Mouse (Mus musculus) stomach, embryonic 14.5 days (tissue): ENCODE measurements around the gene Gse1. TPM values are rescaled to one million over a fixed set of nuclear protein-coding genes. Genes with fewer than 3 reads are reported as not detected.

ENCODE experiments used
- ATAC-seq: fragments of 200-750 bp; cut with Nextera tagmentation; 2 replicates; pipeline ENCODE4 v1.8.0; 2017; ENCODE audit warnings: low read depth, moderate TSS enrichment; ENCODE audit not compliant: insufficient number of reproducible peaks, insufficient read depth, low FRiP score
- H3K27ac ChIP-seq: fragments of 300-500 bp; sonication (generic); 2 replicates; pipeline ENCODE4 v1.5.1; 2014; ENCODE audit warnings: mild to moderate bottlenecking, low read length, moderate library complexity, mixed read lengths
- H3K27me3 ChIP-seq: fragments of 300-500 bp; sonication (generic); 2 replicates; pipeline ENCODE4 v1.6.1; 2014; ENCODE audit warnings: low read length, control low read depth, mixed read lengths; ENCODE audit not compliant: control insufficient read depth, insufficient read depth
- H3K36me3 ChIP-seq: fragments of 300-500 bp; sonication (generic); 2 replicates; pipeline ENCODE4 v1.6.1; 2014; ENCODE audit warnings: mild to moderate bottlenecking, control low read depth, low read length, moderate library complexity, mixed read lengths; ENCODE audit not compliant: control insufficient read depth, insufficient read depth
- H3K4me1 ChIP-seq: fragments of 300-500 bp; sonication (generic); 2 replicates; pipeline ENCODE4 v1.6.1; 2014; ENCODE audit warnings: low read length, control low read depth, mixed read lengths; ENCODE audit not compliant: control insufficient read depth, insufficient read depth
- H3K4me2 ChIP-seq: fragments of 300-500 bp; sonication (generic); replicated peaks from 2 replicates; pipeline ENCODE4 v1.6.1; 2014; ENCODE audit warnings: low read depth, low read length, control low read depth
- H3K4me3 ChIP-seq: fragments of 300-500 bp; sonication (generic); 2 replicates; pipeline ENCODE4 v1.5.1; 2014; ENCODE audit warnings: low read depth, low read length, control low read depth
- H3K9ac ChIP-seq: fragments of 300-500 bp; sonication (generic); replicated peaks from 2 replicates; pipeline ENCODE4 v1.6.1; 2014; ENCODE audit warnings: low read depth, mild to moderate bottlenecking, control low read depth, low read length, moderate library complexity, mixed read lengths
- H3K9me3 ChIP-seq: fragments of 300-500 bp; sonication (generic); 2 replicates; pipeline ENCODE4 v1.6.1; 2016; ENCODE audit warnings: low read depth, low read length, control low read depth; ENCODE audit not compliant: control insufficient read depth
- WGBS: fragments of 180-500 bp; shearing (Covaris S2); extraction: QIAGEN DNeasy Blood & Tissue Kit; methylation state at CpG from one replicate; pipeline ENCODE4 v1.1.7; 2014; 5-methylcytosine and 5-hydroxymethylcytosine counted together
- polyA plus RNA-seq: library from polyadenylated mRNA; unstranded; fragments of >200 nt; fragmentation: Nextera tagmentation; extraction: Ambion mirVana; gene quantifications from 2 replicates; pipeline ENCODE4 v1.2.1, GENCODE M21; 2014

Gene Gse1
- polyA plus RNA-seq, 1 experiment from 2014 or later, result 11.1 TPM

- peaks cover 51% of the 10 kb centered on the region for H3K36me3 ChIP-seq
- ATAC-seq, result no peak
- H3K4me3 ChIP-seq, result no peak overlapping the region
- no peaks in the 10 kb centered on the region for H3K9me3 ChIP-seq
- no peaks in the 10 kb centered on the region for H3K27me3 ChIP-seq
- H3K9ac ChIP-seq, result no peak overlapping the region
- 96% methylated on average over 17 of the region's 17 CpGs for WGBS
- no peak overlapping the region for H3K4me2 ChIP-seq
- H3K4me1 ChIP-seq, result peaks cover 28% of the 10 kb centered on the region
- H3K27ac ChIP-seq, result no peak overlapping the region
These were observed 339.5 kb downstream of the Gse1 start for GRCm38 (mm10) chr8:120567731-120568130.

DNA sequence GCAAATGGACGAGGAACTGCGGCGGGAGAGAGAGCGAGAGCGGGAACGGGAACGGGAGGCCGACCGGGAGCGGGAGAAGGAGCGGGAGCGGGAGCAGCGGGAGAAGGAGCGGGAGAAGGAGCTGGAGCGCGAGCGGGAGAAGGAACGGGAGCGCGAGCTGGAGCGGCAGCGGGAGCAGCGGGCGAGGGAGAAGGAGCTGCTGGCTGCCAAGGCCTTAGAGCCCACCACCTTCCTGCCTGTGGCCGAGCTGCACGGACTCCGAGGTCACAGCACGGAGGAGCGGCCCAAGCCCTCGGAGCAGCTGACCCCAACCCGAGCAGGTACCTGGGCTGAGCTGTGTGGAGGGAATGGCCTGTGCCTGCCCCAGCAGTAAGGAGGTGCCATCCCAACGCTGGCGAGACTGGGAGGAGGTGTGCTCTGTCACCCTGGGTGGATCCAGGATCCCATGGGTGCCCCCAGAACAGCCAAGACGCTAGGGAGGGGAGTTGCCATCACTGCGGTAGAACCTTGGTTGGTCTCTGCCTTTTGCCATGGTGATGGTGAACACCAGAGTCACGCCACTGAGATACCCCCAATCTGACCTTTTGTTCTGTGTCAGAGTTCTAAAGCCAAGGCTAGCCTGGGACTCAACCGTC lies 340.0 kb downstream of the Gse1 start:
- WGBS, result 93% methylated on average over 37 of the region's 37 CpGs
- Histone ChIP-seq H3K27me3 (no peaks in the 10 kb centered on the region), H3K4me3 (no peak overlapping the region), H3K9ac (no peak overlapping the region), H3K9me3 (no peaks in the 10 kb centered on the region), H3K36me3 (peaks cover 56% of the 10 kb centered on the region), H3K27ac (no peak overlapping the region), H3K4me1 (peaks cover 23% of the 10 kb centered on the region), H3K4me2 (no peak overlapping the region)
- ATAC-seq, result no peak

GRCm38 (mm10) chr8:120569123-120569522 lies 340.9 kb downstream of the Gse1 start:
- Histone ChIP-seq H3K27me3 (no peaks in the 10 kb centered on the region), H3K9ac (no peak overlapping the region), H3K27ac (no peak overlapping the region), H3K4me1 (peaks cover 14% of the 10 kb centered on the region), H3K4me3 (no peak overlapping the region), H3K36me3 (peaks cover 64% of the 10 kb centered on the region), H3K9me3 (no peaks in the 10 kb centered on the region), H3K4me2 (no peak overlapping the region)
- WGBS, result 92% methylated on average over 17 of the region's 17 CpGs
- no peak for ATAC-seq

- no peak for ATAC-seq
- WGBS, result 53% methylated on average over 13 of the region's 13 CpGs
- H3K4me3 ChIP-seq, result no peak overlapping the region
These were observed 341.9 kb downstream of the Gse1 start for GRCm38 (mm10) chr8:120569939-120570715.

DNA sequence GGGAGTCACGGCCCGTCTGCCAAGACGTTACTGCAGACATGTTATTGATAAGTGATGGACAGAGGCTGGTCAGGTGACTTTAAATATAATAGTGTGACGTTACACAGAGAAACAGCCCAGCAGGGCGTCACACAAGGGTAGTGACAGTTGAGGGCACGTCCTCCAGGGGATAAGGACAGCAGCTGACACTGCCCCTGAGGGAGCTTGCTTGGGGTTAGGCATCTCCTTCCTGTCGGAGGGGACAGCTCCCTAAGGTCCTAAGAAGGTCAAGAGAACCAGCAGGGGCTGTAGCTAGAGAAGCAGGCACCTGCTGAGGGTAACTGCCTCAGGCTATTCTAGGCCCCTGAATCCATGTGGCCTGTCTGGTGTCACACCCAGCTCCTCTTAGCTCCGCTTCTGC lies 343.3 kb downstream of the Gse1 start:
- no peaks in the 10 kb centered on the region for H3K27me3 ChIP-seq
- no peak overlapping the region for H3K4me3 ChIP-seq
- no peak for ATAC-seq
- H3K9ac ChIP-seq, result no peak overlapping the region
- H3K27ac ChIP-seq, result no peak overlapping the region
- no peaks in the 10 kb centered on the region for H3K9me3 ChIP-seq
- H3K36me3 ChIP-seq, result peaks cover 84% of the 10 kb centered on the region
- WGBS, result 87% methylated on average over 8 of the region's 8 CpGs
- H3K4me1 ChIP-seq, result 0 out of 2 replicates have a peak, but pooled peaks cover 2% of the 10 kb centered on the region
- H3K4me2 ChIP-seq, result no peak overlapping the region

More at GRCm38 (mm10) chr8:120569939-120570715, 341.9 kb downstream of the Gse1 start:
- no peak overlapping the region for H3K27ac ChIP-seq
- H3K27me3 ChIP-seq, result no peaks in the 10 kb centered on the region
- H3K9me3 ChIP-seq, result no peaks in the 10 kb centered on the region
- H3K9ac ChIP-seq, result no peak overlapping the region
- H3K4me1 ChIP-seq, result peaks cover 7% of the 10 kb centered on the region
- peaks cover 74% of the 10 kb centered on the region for H3K36me3 ChIP-seq
- no peak overlapping the region for H3K4me2 ChIP-seq

DNA sequence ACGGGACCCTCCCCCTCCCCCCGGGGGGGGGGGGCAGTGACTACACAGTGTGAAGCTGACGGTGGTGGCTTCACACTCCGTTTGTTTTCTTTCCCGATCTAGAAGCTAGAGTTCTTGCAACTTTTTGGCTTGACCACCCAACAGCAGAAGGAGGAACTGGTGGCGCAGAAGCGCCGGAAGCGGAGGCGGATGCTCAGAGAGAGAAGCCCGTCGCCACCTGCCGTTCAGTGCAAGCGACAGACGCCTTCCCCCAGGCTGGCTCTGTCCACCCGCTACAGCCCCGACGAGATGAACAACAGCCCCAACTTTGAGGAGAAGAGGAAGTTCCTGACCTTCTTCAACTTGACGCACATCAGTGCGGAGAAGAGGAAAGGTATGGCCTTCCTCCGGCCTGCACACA lies 344.3 kb downstream of the Gse1 start:
- ATAC-seq, result no peak
- Histone ChIP-seq H3K36me3 (peaks cover 84% of the 10 kb centered on the region), H3K4me1 (0 out of 2 replicates have a peak, but pooled peaks cover 2% of the 10 kb centered on the region), H3K27me3 (no peaks in the 10 kb centered on the region), H3K4me3 (no peak overlapping the region), H3K9ac (no peak overlapping the region), H3K4me2 (no peak overlapping the region), H3K27ac (no peak overlapping the region), H3K9me3 (no peaks in the 10 kb centered on the region)
- 82% methylated on average over 21 of the region's 21 CpGs for WGBS

DNA sequence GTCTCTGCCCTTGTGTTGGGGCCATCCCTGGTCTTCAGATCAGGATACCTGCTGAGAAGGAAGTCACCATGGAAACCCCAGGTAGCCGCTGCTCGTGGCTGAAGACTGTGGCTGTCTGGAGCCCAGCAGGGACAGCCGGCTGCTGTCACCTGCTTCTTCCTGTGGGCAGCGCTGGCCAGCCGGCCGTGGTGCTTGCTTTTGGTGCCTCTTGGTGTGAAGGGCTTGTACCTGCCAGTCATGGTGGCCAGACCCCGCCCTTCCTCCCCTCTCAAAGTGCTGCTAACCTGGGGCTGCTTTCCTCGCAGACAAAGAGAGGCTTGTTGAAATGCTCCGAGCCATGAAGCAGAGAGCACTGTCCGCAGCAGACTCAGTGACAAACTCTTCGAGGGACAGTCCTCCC lies 345.6 kb downstream of the Gse1 start:
- no peak overlapping the region for H3K4me3 ChIP-seq
- peaks cover 86% of the 10 kb centered on the region for H3K36me3 ChIP-seq
- 80% methylated on average over 11 of the region's 11 CpGs for WGBS
- no peaks in the 10 kb centered on the region for H3K9me3 ChIP-seq
- ATAC-seq, result no peak
- no peak overlapping the region for H3K9ac ChIP-seq
- H3K27ac ChIP-seq, result no peak overlapping the region
- H3K4me2 ChIP-seq, result no peak overlapping the region
- H3K27me3 ChIP-seq, result no peaks in the 10 kb centered on the region
- 0 out of 2 replicates have a peak, but pooled peaks cover 2% of the 10 kb centered on the region for H3K4me1 ChIP-seq

DNA sequence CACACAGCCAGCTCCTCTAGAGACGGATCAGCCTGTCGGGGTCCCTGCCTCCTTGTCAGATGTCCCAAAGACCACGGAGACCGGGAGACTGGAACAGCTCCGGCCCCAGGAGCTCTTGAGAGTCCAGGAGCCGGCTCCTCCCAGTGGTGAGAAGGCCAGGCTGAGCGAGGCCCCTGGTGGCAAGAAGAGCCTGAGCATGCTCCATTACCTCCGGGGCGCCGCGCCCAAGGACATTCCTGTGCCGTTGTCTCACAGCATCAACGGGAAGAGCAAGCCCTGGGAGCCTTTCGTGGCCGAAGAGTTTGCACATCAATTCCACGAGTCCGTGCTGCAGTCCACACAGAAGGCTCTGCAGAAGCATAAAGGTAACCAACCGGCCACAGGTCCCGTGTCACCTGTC lies 346.7 kb downstream of the Gse1 start:
- Histone ChIP-seq H3K36me3 (peaks cover 86% of the 10 kb centered on the region), H3K9ac (no peak overlapping the region), H3K9me3 (no peaks in the 10 kb centered on the region), H3K4me1 (0 out of 2 replicates have a peak, but pooled peaks cover 2% of the 10 kb centered on the region), H3K4me2 (no peak overlapping the region), H3K27ac (no peak overlapping the region), H3K27me3 (no peaks in the 10 kb centered on the region), H3K4me3 (no peak overlapping the region)
- ATAC-seq, result no peak
- WGBS, result 73% methylated on average over 19 of the region's 19 CpGs
